Mouse (Mus musculus) adrenal gland, adult 2 months (tissue): ENCODE results near the gene Sox5. TPM values are rescaled to one million over a fixed set of nuclear protein-coding genes. Genes with fewer than 3 reads are reported as not detected.
A peak's percentile ranks its signal among the peaks of the same experiment; 100 is the strongest.

Experiments
- DNase-seq: peaks from one replicate; pipeline ENCODE4 v3.0.0; 2021
- polyA plus RNA-seq: library from polyadenylated mRNA; depleted of rRNA; stranded (reverse); fragments of >200 nt; gene quantifications from 2 replicates; pipeline ENCODE4 v1.2.3, GENCODE M21; 2012
- total RNA-seq, 2 experiments: library from RNA; stranded (reverse); gene quantifications; 2 replicates each; pipeline ENCODE4 v1.2.3; 2021

Gene Sox5
- total and polyA plus RNA-seq, 3 experiments, result 4.2 to 17.4 (median 17.1) TPM

GRCm38 (mm10) chr6:144332027-144332426 lies 449.8 kb downstream of the Sox5 start:
- no peak for DNase-seq

- no peak for DNase-seq
These were observed 452.4 kb downstream of the Sox5 start for GRCm38 (mm10) chr6:144329311-144329930.

- no peak for DNase-seq
These were observed 453.0 kb downstream of the Sox5 start for GRCm38 (mm10) chr6:144328779-144329178.

- no peak for DNase-seq
These were observed 455.0 kb downstream of the Sox5 start for GRCm38 (mm10) chr6:144326817-144327216.

GRCm38 (mm10) chr6:144323372-144323771 lies 458.4 kb downstream of the Sox5 start:
- no peak for DNase-seq

- no peak for DNase-seq
These were observed 459.3 kb downstream of the Sox5 start for GRCm38 (mm10) chr6:144322297-144323047.

GRCm38 (mm10) chr6:144320327-144320726 lies 461.4 kb downstream of the Sox5 start:
- no peak for DNase-seq

- no peak for DNase-seq
These were observed 462.1 kb downstream of the Sox5 start for GRCm38 (mm10) chr6:144319717-144320116.

- no peak for DNase-seq
These were observed 468.7 kb downstream of the Sox5 start for GRCm38 (mm10) chr6:144312781-144313754.

GRCm38 (mm10) chr6:144312282-144312780 lies 469.4 kb downstream of the Sox5 start:
- DNase-seq, result no peak

- no peak for DNase-seq
These were observed 470.0 kb downstream of the Sox5 start for GRCm38 (mm10) chr6:144311754-144312153.

GRCm38 (mm10) chr6:144309171-144309570 lies 472.6 kb downstream of the Sox5 start:
- DNase-seq, result no peak

- DNase-seq, result no peak
These were observed 474.1 kb downstream of the Sox5 start for GRCm38 (mm10) chr6:144307551-144308149.

GRCm38 (mm10) chr6:144302823-144303222 lies 479.0 kb downstream of the Sox5 start:
- DNase-seq, result no peak

- DNase-seq, result no peak
These were observed 480.7 kb downstream of the Sox5 start for GRCm38 (mm10) chr6:144301082-144301481.

- no peak for DNase-seq
These were observed 482.3 kb downstream of the Sox5 start for GRCm38 (mm10) chr6:144299503-144299858.

GRCm38 (mm10) chr6:144298641-144299502 lies 482.9 kb downstream of the Sox5 start:
- no peak for DNase-seq

- no peak for DNase-seq
These were observed 483.9 kb downstream of the Sox5 start for GRCm38 (mm10) chr6:144297846-144298245.

- no peak for DNase-seq
These were observed 484.6 kb downstream of the Sox5 start for GRCm38 (mm10) chr6:144297131-144297530.

GRCm38 (mm10) chr6:144291526-144291925 lies 490.3 kb downstream of the Sox5 start:
- DNase-seq, result no peak

GRCm38 (mm10) chr6:144286122-144286521 lies 495.7 kb downstream of the Sox5 start:
- DNase-seq, result peak; percentile 5
